Comparison of ENCODE assay signal across 10 mouse cellular contexts in the genomic region with DNA sequence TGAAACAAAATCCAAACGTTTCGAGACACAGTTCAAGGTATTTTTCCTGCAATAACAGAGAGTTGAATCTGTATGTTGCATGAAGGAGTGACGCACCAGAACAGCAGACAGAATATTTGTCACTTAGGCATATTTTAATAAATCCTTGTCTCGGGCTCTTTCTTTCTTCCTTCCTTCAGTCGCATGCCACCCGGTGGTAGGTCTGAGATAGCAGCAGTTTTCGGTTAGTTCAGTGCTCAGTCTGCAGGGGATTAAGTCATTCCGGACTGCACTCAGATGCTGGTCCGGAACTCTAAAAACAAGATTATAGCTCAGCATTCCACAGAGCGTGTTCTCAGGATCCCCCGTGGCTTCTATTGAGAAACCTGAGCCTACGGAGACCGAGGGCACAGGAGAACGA. TPM values are rescaled to one million over a fixed set of nuclear protein-coding genes. Genes with fewer than 3 reads are reported as not detected.
DNase-seq lines count a peak whose midpoint lies in the region; ATAC-seq and TF ChIP-seq lines count a peak whose summit lies in the region.
"Had no signal": no experiment of that assay in that cellular context is flagged by ENCODE, and none has a peak within 500 bp of the region (broad histone marks: within the 10 kb centered on the region; RNA-seq: fewer than 3 reads in every experiment).

No protein-coding gene starts in this region.

- intact Hi-C loops in left cerebral cortex, adult 2 months (cut with DNase I): loop anchor here (2.0 kb wide), 1 partner anchor 105 kb away; no protein-coding TSS in a partner anchor

- H3K27ac ChIP-seq in left cerebral cortex, adult 2 months: no peak overlapping the region
- H3K27ac ChIP-seq: midbrain, embryonic 12.5 days had no signal

- H3K4me3 ChIP-seq in left cerebral cortex, adult 2 months: no peak overlapping the region
- H3K4me3 ChIP-seq: midbrain, embryonic 12.5 days had no signal

- TF ChIP-seq CTCF in left cerebral cortex, adult 2 months (IDR thresholded peaks at IDR 0.05): peak; percentile 65

- H3K27me3 ChIP-seq in splenic B cell, adult 2 months (ENCODE audit: control insufficient read depth, insufficient read depth, low read length, poor library complexity, severe bottlenecking): no peaks in the 10 kb centered on the region
- H3K27me3 ChIP-seq: midbrain, embryonic 12.5 days had no signal

- peak; percentile 69 to 72 for DNase-seq in cerebellum, postnatal 10 days
- DNase-seq in left cerebral cortex, adult 2 months (ENCODE audit: extremely low spot score in 1 of 2, low spot score in 2 of 2): no peak
- no peak for DNase-seq in left cerebral cortex, adult 11 months (ENCODE audit: low spot score)
- DNase-seq in adrenal gland, postnatal 36 days: peak; percentile 30 to 51
- peak; percentile 10 to 41 for DNase-seq in layer of hippocampus, postnatal 10 days (ENCODE audit: low spot score in 2 of 2)
- DNase-seq in splenic B cell, adult 2 months (ENCODE audit: low read depth, low spot score): peak; percentile 13
- no peak for DNase-seq in c-Kit-positive CD71-positive TER-119-positive erythroid progenitor cells, embryonic 14.5 days (ENCODE audit: low spot score)

- H3K36me3 ChIP-seq in splenic B cell, adult 2 months (ENCODE audit: control insufficient read depth, insufficient read depth, low read length, poor library complexity, severe bottlenecking): no peaks in the 10 kb centered on the region
- H3K36me3 ChIP-seq: G1E; midbrain, embryonic 12.5 days had no signal

- ATAC-seq in cerebellum, adult (ENCODE audit: insufficient number of reproducible peaks, low FRiP score, low TSS enrichment): no peak

RNA-seq across cellular contexts. Expression of a gene that starts 23.4 kb away (rescaled TPM):
- 1 to 10 TPM; 2.2 TPM for total RNA-seq in left cerebral cortex, adult 2 months (2021)
- total RNA-seq in adrenal gland, postnatal 36 days (2021): 1 to 10 TPM; 2.4 to 6.5 TPM
- 1 to 10 TPM; 1.2 to 1.4 TPM for total RNA-seq in layer of hippocampus, postnatal 10 days (2021)

RNA-seq across cellular contexts. Expression of a gene that starts 33.2 kb away (rescaled TPM):
- total RNA-seq in left cerebral cortex, adult 2 months (2021): 10 to 100 TPM; 35.7 to 36.9 TPM
- total RNA-seq in adrenal gland, postnatal 36 days (2021): under 1 TPM in 1 of 2 experiments, not detected in 1; 0.23 TPM
- 10 to 100 TPM; 32.8 to 39.6 TPM for total RNA-seq in layer of hippocampus, postnatal 10 days (2021)
- total RNA-seq: G1E had no signal

RNA-seq across cellular contexts. Expression of a gene that starts 41.5 kb away (rescaled TPM):
- 10 to 100 TPM in 1 of 2 experiments, 1 to 10 TPM in 1; 7.5 to 10.5 TPM for total RNA-seq in left cerebral cortex, adult 2 months (2021)
- 1 to 10 TPM; 2.7 to 3.0 TPM for total RNA-seq in adrenal gland, postnatal 36 days (2021)
- total RNA-seq in layer of hippocampus, postnatal 10 days (2021): 10 to 100 TPM in 1 of 2 experiments, 1 to 10 TPM in 1; 9.2 to 12.1 TPM

RNA-seq across cellular contexts. Expression of a gene that starts 49.3 kb away (rescaled TPM):
- under 1 TPM; 0.81 to 0.94 TPM for total RNA-seq in left cerebral cortex, adult 2 months (2021)
- 1 to 10 TPM; 2.7 to 3.4 TPM for total RNA-seq in adrenal gland, postnatal 36 days (2021)
- total RNA-seq in layer of hippocampus, postnatal 10 days (2021): under 1 TPM; 0.67 to 0.69 TPM
- total RNA-seq: G1E had no signal

RNA-seq across cellular contexts. Expression of a gene that starts 50.2 kb away (rescaled TPM):
- total RNA-seq in left cerebral cortex, adult 2 months (2021): 1 to 10 TPM; 1.7 to 3.5 TPM
- total RNA-seq in adrenal gland, postnatal 36 days (2021): 10 to 100 TPM; 10.7 to 18.9 TPM
- 1 to 10 TPM; 4.3 to 7.4 TPM for total RNA-seq in layer of hippocampus, postnatal 10 days (2021)

Comparison
In these comparisons a context has a peak if more than half of its experiments do, and no peak if none do; other contexts are left out.
1. DNase-seq: peak in cerebellum, postnatal 10 days (2 of 2), adrenal gland, postnatal 36 days (2 of 2), layer of hippocampus, postnatal 10 days (2 of 2) and splenic B cell, adult 2 months (single experiment); none in left cerebral cortex, adult 2 months (0 of 2), left cerebral cortex, adult 11 months (single experiment) and c-Kit-positive CD71-positive TER-119-positive erythroid progenitor cells, embryonic 14.5 days (single experiment).
2. RNA of a gene that starts 33.2 kb away (total RNA-seq): 32.8 to 39.6 TPM in layer of hippocampus, postnatal 10 days and 35.7 to 36.9 TPM in left cerebral cortex, adult 2 months; 0.23 TPM in adrenal gland, postnatal 36 days; every median in the first group is over 10 times any median in the second.